Mouse (Mus musculus) urinary bladder, adult 2 months (tissue): ENCODE data around the gene Tmem175. TPM values are rescaled to one million over a fixed set of nuclear protein-coding genes. Genes with fewer than 3 reads are reported as not detected.

ENCODE experiments used
- DNase-seq: peaks from one replicate; pipeline ENCODE4 v3.0.0; 2022; ENCODE audit warnings: low spot score
- polyA plus RNA-seq: library from polyadenylated mRNA; depleted of rRNA; stranded (reverse); fragments of >200 nt; gene quantifications from 2 replicates; pipeline ENCODE4 v1.2.3, GENCODE M21; 2012

Gene Tmem175
- polyA plus RNA-seq, 1 experiment: 36.8 TPM

DNA sequence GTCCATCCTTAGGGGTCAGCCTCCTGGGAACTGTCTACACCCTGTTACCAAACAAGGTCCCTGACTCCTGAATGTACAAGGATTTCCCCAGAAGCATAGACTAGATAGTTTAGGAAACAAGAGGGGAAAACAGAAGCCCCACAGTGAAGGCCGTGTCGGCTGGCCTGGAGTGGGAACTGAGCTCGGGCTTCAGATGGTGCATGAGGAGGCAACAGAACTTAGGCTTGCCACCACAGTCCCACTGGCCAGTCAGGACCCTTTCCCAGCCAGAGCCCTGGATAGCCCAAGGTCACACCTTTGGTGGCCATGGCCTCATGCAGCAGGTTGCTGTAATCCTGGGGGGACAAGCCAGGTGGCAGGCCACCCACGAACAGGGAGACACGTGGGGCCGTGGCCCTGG, 23.8 kb downstream of the Tmem175 start:
- DNase-seq: no peak

DNA sequence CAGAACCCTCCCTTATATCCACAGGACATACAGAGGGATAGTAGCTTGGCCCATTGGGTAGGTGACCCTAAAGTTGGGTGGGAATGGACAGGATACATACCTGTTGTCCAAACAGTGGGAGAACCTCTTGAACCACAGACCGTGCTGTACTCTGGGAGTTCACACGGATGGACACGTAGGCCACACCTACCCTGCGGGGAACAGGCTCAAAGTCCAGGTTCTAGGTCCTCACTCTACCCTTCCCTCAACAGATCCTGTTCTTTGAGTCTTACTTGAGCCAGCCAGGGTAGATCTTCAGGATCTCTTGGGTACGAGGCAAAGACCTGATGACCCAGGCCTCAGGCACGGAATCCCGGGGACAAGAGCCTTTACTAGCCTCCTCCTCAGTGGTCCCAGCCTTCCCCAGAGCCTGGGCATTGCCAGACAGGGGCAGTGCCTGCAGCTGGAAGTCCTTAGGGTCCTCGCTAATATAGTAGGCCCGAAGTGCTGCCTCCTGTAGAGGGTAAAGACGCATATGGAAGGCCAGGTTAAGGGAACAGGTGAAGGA, 24.9 kb downstream of the Tmem175 start:
- no peak for DNase-seq

DNA sequence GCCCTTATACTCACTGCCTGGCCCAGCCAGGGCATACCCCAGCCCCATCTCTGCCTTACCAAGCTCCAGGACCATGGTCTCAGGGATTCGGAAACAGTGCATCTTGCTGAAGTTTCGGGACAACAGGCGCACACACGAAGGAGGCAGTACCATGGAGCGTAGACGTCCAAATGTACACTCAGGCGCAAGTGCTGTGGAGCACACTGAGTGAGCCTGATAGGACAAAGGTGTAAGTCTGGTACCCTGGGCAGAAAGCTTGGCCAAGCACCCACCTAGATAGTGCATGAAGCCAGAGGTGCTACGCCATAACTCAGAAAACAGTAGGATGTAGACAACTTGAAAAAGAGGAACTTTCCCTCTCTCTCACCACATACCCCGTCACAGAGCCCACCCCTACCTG, 25.8 kb downstream of the Tmem175 start:
- DNase-seq: no peak

DNA sequence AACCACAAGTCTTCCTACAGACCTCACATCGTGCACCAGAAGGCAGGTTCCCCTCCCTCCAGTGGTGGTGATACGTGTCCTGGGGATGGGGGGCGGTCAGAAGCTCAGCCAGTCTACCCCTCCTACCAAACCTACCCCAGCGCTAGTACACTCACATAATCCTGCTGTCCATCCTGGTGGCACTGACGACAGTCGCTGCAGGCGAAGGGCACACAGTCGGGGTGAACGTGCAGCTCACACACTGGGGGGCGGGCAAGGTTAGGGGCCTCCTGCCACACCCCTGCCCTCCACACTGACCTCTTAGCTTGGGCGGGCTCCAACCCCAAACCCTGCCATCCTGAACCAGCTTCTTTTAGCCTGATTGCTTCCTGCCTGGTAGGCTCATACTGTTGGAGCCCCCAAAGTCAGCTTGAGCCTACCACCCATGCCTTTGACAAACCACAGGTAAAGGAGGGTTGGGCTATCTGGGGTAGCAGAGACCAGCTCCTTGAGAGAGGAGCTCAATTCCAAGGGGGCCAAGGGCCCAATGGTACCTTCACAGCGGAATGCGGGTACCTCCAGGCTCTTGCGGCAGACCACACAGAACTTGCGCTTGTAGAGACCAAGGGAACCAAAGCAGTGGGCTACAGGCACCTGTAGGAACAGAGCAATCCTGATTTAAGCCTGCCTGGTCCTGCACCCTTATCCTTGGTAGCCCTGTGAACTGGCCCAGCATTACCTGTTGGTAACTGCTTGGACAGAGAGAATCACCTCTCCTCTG, 26.5 kb downstream of the Tmem175 start:
- DNase-seq: no peak

GRCm38 (mm10) chr5:108657406-108657805, 27.8 kb downstream of the Tmem175 start:
- no peak for DNase-seq

DNA sequence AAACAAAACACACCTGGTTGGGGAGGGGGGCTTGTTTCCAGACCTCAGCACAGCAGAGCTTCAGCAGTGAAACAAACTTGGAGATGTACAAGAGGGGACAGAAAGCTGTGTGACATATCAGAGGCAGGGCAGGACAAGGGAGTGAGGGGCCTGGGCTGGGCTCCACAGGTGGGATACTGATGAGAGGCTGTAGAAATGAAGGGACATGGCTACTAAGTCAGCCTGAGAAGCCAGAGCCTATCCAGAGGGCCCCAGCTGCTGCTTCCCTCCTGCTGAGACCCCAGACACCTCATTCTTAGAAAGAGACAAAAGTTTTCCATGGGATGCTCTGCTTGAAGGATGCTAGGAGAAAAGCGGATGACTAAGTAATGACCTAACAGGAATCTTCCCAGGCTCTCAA, 29.0 kb downstream of the Tmem175 start:
- DNase-seq: no peak

DNA sequence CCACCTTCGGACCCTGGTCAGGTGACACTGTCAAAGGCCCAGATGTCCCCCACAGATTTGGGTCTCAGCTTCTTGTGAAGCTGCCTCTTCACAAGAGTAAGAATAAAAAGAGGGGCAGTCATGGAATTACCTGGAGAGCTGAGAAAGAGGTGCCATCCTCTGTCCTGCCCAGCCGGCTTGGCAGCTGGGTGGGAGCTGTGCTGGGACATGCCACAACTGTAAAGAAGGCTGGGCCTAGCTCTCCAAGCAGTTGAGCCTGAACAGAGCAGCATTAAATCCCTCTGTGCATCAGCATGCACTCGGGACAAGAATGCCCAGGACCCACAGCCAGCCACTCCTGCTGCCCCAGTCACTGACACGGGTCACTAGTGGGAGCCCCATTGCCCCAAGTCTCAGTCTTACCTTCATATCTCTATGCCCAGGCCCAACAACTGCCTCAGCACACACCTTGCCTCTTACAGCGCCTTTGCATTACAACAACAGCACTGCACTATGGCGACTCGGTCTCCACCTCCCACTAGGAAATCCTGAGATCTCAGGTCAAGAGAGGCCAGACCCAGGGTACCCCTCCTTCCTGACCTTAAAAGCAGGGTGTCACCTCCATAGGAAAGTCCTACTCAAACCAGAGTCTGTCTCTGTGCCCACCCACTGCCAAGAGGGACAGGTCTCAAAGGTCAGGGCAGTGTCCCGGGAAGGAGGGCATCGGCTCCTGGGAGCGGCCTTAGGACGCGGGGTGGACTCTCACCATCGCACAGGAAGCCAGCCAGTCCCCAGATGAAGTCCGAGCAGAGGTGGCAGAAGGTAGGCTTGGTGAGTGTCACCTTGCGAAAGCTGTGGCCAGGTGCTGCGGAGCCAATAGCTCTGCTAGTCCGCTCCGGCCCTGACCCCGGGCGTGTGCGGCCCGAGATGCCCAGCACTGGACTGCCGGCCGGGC, 30.4 kb downstream of the Tmem175 start, which contains the start of gene Idua:
Idua (plus strand) TSS at position 634 of the 934 bp plus-strand sequence.
- DNase-seq: no peak

DNA sequence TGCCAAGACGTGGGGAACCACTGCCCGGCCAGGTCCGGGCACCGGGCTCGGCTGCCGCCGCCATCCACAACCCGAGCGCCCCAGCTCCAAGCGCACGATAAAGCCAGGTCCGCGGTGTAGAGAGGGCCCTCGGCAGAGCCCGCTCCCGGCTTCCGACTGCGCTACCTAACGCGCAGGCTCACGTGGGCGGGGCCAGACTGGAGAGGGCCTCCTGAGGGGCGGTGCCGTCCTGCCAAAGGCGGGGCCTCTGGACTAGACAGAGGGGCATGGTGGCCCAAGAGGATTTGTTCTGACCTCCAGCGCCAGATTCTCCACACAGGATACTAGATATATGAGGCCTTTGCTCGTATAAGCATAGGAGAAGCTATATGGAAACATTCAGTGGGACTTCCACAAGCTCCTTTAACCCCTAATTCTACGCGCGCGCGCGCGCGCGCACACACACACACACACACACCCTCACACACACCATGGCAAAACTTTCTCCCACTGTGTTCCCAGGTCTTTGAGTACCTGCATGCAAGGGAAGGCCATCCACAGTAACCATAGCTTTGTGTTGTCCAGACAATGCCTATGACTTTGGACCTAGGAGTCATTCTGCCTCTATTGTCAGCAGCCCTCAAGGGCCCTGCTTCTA, 31.2 kb downstream of the Tmem175 start:
- peak; percentile 78 for DNase-seq

DNA sequence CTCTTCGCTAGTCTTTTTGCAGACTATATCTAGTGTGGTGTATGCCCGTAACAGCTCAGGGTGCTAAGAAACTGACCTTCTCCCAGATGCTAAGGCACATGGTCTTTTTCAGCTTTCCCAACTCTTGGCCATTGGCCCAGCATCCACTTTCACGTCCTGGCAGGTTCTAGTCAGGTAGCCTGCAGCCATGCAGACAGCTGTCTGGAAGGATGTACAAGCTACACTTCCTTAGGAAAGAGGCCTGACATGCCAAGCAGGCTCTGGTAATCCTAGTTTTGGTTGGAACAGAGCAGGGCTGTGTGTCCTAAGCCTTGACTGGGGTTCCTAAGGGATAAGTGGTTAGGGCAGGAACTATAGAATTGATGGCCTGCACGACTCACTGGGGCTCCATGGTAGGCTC, 33.2 kb downstream of the Tmem175 start:
- DNase-seq: no peak

DNA sequence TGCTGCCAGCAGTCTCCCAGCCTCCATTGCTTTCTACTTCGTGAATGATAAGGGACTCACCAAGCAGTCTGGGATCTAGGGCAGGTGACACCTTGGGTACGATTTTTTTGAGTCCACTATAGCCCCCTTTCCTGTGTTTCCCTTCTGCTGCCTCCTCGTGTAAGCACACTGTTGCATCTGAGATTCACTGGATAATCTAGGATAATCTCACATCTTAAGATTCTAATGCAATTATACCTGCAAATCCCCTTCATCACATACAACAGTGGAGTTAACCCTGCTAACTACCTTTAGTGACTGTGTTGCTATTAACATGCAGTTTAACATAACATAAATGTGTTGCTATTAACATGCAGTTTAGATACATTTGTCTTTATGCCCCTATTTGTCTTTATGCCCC, 35.5 kb downstream of the Tmem175 start:
- no peak for DNase-seq

DNA sequence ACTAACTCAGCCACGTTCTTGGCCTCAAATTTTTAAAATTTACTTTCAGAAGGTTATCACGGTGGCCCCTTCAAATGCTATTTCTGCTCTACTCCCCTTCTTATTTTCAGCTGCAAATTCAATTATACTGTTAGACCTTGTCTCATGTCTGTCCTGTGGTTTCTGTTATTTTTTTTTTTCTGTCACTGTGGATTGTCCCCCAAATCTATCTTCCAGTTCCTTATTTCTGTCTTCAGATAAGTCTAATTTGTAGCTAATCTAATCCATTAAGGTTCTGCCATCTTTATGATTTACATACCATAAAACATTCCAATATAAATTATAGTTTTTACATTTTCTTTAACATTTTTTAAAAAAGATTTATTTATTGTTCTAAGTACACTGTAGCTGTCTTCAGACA, 37.8 kb downstream of the Tmem175 start:
- DNase-seq: no peak

DNA sequence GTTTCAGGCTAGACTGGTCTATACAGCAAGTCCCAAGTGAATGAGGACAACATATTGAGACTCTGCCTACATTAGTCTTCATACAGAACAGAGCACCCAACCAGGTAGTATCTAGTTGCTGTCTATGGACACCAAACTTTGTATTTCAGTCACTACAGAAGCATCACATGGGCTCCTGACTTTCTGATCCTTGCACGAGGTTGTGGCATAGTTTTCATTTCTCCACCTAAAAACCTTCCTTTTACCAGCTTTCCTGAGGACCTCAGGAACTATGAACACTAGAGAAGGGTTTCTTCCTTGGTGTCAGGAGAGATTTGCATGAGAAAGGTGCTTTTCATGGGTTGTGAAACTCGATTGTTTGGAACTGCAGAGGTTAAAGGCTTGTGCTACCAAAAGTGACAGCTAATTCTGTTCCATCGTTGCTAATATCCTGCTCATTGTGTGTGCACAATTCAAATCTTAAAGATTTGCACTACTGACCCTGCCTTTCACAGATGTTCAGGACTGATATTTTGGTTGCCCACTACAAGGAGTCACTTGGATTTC, 38.9 kb downstream of the Tmem175 start:
- no peak for DNase-seq

DNA sequence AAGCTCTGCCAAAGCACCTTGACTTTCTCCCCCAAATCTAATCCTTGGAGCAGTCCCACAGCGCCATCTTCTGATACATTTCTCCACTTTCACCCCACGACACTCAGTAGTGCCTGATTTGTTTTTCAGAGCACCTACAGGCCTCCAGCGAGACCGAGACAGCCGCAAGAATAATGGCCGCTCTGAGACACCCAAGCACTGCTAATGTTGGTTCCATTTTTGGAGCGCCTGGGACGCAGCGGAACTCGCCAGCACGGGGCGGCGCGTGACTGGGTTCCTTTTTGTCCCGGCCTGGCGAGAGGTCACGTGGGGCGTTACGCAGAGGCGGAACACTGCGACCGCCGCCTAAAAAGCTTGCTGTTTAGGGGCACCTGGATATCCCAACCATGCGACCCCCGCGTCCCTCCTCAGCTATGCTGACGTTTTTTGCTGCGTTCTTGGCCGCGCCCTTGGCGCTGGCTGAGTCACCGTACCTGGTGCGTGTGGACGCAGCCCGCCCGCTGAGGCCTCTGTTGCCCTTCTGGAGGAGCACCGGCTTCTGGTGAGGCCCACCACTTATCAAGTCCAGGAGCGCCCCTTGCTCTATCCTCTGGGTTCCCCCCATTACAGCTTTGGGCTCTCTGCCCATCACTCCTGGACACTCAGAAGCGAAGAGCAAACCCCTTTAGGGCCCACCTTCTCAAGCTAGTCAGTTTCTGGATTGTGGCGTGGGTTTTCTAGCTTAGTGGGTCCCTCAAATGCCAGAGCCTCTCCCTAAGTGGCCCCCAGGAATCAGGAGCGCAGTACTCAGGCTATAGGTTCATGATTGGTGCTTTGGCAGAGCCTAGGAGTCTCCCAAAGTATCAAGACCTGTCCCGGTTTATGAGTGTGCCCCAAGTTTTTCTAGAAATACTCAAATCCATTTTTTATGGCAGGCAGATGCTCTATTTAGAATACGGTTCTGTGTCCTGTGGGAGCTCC, 39.7 kb downstream of the Tmem175 start, which contains the start of gene Dgkq:
Dgkq (minus strand) TSS at position 696 of the 960 bp plus-strand sequence.
- DNase-seq: peak; percentile 82

DNA sequence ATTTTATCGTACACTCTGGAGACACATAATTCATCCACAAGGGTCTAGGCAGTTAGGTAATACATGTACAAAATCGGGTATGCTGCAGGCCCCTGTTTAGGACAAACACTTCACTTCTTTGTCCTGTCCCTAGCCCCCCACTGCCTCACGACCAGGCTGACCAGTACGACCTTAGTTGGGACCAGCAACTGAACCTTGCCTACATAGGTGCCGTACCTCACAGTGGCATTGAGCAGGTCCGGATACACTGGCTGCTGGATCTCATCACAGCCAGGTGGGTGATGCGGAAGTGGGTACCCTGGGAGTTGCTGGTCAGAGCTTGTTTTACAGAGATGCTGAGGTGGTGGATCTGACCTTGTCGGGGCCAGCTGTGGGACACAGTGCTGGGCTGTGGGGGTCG, 40.4 kb downstream of the Tmem175 start:
- DNase-seq: no peak

- no peak for DNase-seq
These were observed 41.2 kb downstream of the Tmem175 start for GRCm38 (mm10) chr5:108670785-108671184.

DNA sequence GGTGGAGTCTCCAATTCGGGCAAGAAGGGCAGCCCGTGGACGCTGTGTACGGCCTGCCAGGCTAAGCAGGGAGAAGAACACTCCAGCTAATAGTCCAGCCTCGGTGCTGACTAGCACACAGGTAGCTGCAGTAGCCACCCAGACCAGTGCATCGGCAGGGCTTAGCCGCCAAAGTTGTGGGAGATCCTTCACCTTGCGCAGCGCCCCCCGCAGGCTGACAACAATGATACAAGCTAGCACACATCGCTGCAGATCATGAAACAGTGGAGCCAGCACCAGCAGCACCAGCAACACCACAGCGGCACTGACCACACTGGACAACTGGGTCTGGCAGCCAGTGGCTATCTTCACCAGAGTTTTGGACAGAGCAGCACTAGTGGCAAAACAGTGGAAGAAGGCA, 42.2 kb downstream of the Tmem175 start:
- no peak for DNase-seq

GRCm38 (mm10) chr5:108674624-108675023, 45.1 kb downstream of the Tmem175 start:
- DNase-seq: no peak

DNA sequence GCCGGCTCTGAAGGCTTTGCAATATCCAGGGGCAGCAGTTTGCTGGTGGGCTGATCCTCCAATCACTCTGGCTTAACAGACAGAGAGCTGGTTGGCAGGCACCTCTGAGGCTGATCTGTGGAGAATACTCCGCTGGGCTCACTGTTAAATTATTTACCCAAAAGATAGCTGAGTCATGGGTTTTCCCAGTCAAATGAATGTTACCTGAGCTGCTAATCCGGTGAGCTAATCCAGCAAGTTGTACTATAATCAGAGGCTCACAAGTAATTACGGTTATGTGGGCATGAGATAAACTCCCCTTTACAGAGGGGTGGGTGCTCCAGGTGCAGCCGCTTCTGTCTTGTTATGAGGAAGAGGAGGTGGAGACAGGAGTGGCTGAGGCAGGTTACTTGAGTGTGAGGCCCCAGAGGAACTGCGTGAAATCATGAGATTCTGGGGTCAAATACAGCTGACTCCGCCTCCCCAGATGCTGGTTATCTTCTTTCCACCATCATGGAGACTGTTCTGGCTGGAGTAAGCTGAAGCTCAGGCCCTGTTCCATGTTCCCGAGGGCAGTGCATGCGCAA, 45.8 kb downstream of the Tmem175 start, which contains the start of gene Slc26a1:
Slc26a1 (minus strand) TSS at position 319 of the 566 bp plus-strand sequence.
- DNase-seq: no peak

- no peak for DNase-seq
These were observed 47.4 kb downstream of the Tmem175 start for GRCm38 (mm10) chr5:108676772-108677498.
